27 mouse cellular contexts compared by ENCODE assay signal in genomic region chr3:137464902-137465629, GRCm38 (mm10).
DNase-seq lines count a peak whose midpoint lies in the region; ATAC-seq and TF ChIP-seq lines count a peak whose summit lies in the region.
"Had no signal": no experiment of that assay in that cellular context is flagged by ENCODE, and none has a peak within 500 bp of the region (broad histone marks: within the 10 kb centered on the region; RNA-seq: fewer than 3 reads in every experiment).

No protein-coding gene starts in this region.

- no peak for ATAC-seq in forebrain, embryonic 13.5 days
- ATAC-seq: forebrain, embryonic 16.5 days; intestine, embryonic 15.5 days had no signal

- no peaks in the 10 kb centered on the region for H3K36me3 ChIP-seq in thymus, adult 2 months (ENCODE audit: control insufficient read depth, insufficient read depth, low read length)
- no peaks in the 10 kb centered on the region for H3K36me3 ChIP-seq in forebrain, embryonic 13.5 days (ENCODE audit: poor library complexity, severe bottlenecking)
- H3K36me3 ChIP-seq: embryonic facial prominence, embryonic 12.5 days; hindbrain, embryonic 10.5 days; intestine, embryonic 15.5 days; limb, embryonic 12.5 days; lung, embryonic 15.5 days; midbrain, embryonic 12.5 days; neural tube, embryonic 13.5 days; stomach, embryonic 15.5 days had no signal

- peak overlapping the region; percentile 60 for H3K27ac ChIP-seq in left cerebral cortex, adult 2 months
- H3K27ac ChIP-seq in thymus, adult 2 months (ENCODE audit: control insufficient read depth, insufficient read depth, low read length): no peak overlapping the region
- H3K27ac ChIP-seq in forebrain, embryonic 13.5 days: no peak overlapping the region
- H3K27ac ChIP-seq: embryonic facial prominence, embryonic 12.5 days; hindbrain, embryonic 10.5 days; intestine, embryonic 15.5 days; limb, embryonic 12.5 days; lung, embryonic 15.5 days; midbrain, embryonic 12.5 days; neural tube, embryonic 13.5 days; stomach, embryonic 15.5 days had no signal

- no peak overlapping the region for H3K9ac ChIP-seq in forebrain, embryonic 13.5 days
- H3K9ac ChIP-seq: embryonic facial prominence, embryonic 12.5 days; intestine, embryonic 15.5 days; limb, embryonic 12.5 days; lung, embryonic 15.5 days; midbrain, embryonic 12.5 days; neural tube, embryonic 13.5 days; stomach, embryonic 15.5 days had no signal

- H3K4me1 ChIP-seq in thymus, adult 2 months (replicated peaks; ENCODE audit: control insufficient read depth, insufficient read depth, low read length): no peaks in the 10 kb centered on the region
- H3K4me1 ChIP-seq in forebrain, embryonic 13.5 days: no peaks in the 10 kb centered on the region
- H3K4me1 ChIP-seq: embryonic facial prominence, embryonic 12.5 days; hindbrain, embryonic 10.5 days; intestine, embryonic 15.5 days; limb, embryonic 12.5 days; lung, embryonic 15.5 days; midbrain, embryonic 12.5 days; neural tube, embryonic 13.5 days; stomach, embryonic 15.5 days had no signal

- no peak for TF ChIP-seq POLR2A in thymus, adult 2 months (IDR thresholded peaks at IDR 0.05; ENCODE audit: control insufficient read depth, extremely low read depth, insufficient read depth, low read length, poor library complexity)

- H3K4me3 ChIP-seq in left cerebral cortex, adult 2 months: no peak overlapping the region
- H3K4me3 ChIP-seq in thymus, adult 2 months (ENCODE audit: control insufficient read depth, insufficient read depth, low read length): no peak overlapping the region
- no peak overlapping the region for H3K4me3 ChIP-seq in forebrain, embryonic 13.5 days
- H3K4me3 ChIP-seq: embryonic facial prominence, embryonic 12.5 days; hindbrain, embryonic 10.5 days; intestine, embryonic 15.5 days; layer of hippocampus, adult 2 months; limb, embryonic 12.5 days; lung, embryonic 15.5 days; midbrain, embryonic 12.5 days; neural tube, embryonic 13.5 days; stomach, embryonic 15.5 days had no signal

- no peak for DNase-seq in left cerebral cortex, adult 2 months (ENCODE audit: extremely low spot score in 1 of 2, low spot score in 2 of 2)
- DNase-seq in left cerebral cortex, adult 8-10 months (ENCODE audit: low spot score in 2 of 2): no peak
- peak; percentile 84 for DNase-seq in cerebellum, adult 11 months
- peak; percentile 97 for DNase-seq in cerebellum, adult 9-10 months
- peak; percentile 76 to 87 for DNase-seq in cerebellum, postnatal 36 days
- no peak for DNase-seq in thymus, adult 2 months
- DNase-seq in yolk sac, embryonic 10.5 days (ENCODE audit: low spot score): no peak
- DNase-seq: adrenal gland, postnatal 25 days; embryo, embryonic 11 days; gastrocnemius, postnatal 10 days; heart, postnatal 14 days; kidney, adult 2 months; kidney, postnatal 36 days; lung, postnatal 36 days; thymus, postnatal 14 days had no signal

- H3K27me3 ChIP-seq in thymus, adult 2 months (ENCODE audit: control insufficient read depth, insufficient read depth, low read length): no peaks in the 10 kb centered on the region
- no peaks in the 10 kb centered on the region for H3K27me3 ChIP-seq in forebrain, embryonic 13.5 days
- H3K27me3 ChIP-seq: embryonic facial prominence, embryonic 12.5 days; intestine, embryonic 15.5 days; limb, embryonic 12.5 days; lung, embryonic 15.5 days; midbrain, embryonic 12.5 days; neural tube, embryonic 13.5 days; stomach, embryonic 15.5 days had no signal

- 80% methylated on average over 4 of the region's 4 CpGs for WGBS in thymus, adult 2 months
- 73% methylated on average over 4 of the region's 4 CpGs for WGBS in forebrain, embryonic 13.5 days

- H3K9me3 ChIP-seq in forebrain, embryonic 13.5 days (replicated peaks): no peaks in the 10 kb centered on the region
- H3K9me3 ChIP-seq: embryonic facial prominence, embryonic 12.5 days; hindbrain, embryonic 10.5 days; intestine, embryonic 15.5 days; limb, embryonic 12.5 days; lung, embryonic 15.5 days; midbrain, embryonic 12.5 days; neural tube, embryonic 13.5 days; stomach, embryonic 15.5 days had no signal

- no peak overlapping the region for H3K4me2 ChIP-seq in forebrain, embryonic 13.5 days
- H3K4me2 ChIP-seq: embryonic facial prominence, embryonic 12.5 days; intestine, embryonic 15.5 days; limb, embryonic 12.5 days; liver, embryonic 11.5 days; lung, embryonic 15.5 days; midbrain, embryonic 12.5 days; neural tube, embryonic 13.5 days; stomach, embryonic 15.5 days had no signal

- intact Hi-C loops in left cerebral cortex, adult 2 months (cut with DNase I): no loop called here

- no peak for TF ChIP-seq CTCF in left cerebral cortex, adult 2 months (IDR thresholded peaks at IDR 0.05)
- no peak for TF ChIP-seq CTCF in thymus, adult 2 months (IDR thresholded peaks at IDR 0.05; ENCODE audit: borderline replicate concordance, control insufficient read depth, extremely low read depth, insufficient read depth, low read length, poor library complexity)

Comparison
In these comparisons a context has a peak if more than half of its experiments do, and no peak if none do; other contexts are left out.
1. DNase-seq: peak in cerebellum, adult 11 months (single experiment), cerebellum, adult 9-10 months (single experiment) and cerebellum, postnatal 36 days (2 of 2); none in left cerebral cortex, adult 2 months (0 of 2), left cerebral cortex, adult 8-10 months (0 of 2), thymus, adult 2 months (single experiment) and yolk sac, embryonic 10.5 days (single experiment).